Mouse (Mus musculus): Measurements from ENCODE around the gene Nfkbil1. TPM values are rescaled to one million over a fixed set of nuclear protein-coding genes. Genes with fewer than 3 reads are reported as not detected.

Gene Nfkbil1
- polyA plus RNA-seq, 2 experiments = 1.3 to 4.2 TPM

- H3K9ac ChIP-seq (replicated peaks) = no peak overlapping the region
- no peak for DNase-seq (ENCODE audit: low read depth in 3 of 3, low spot score in 3 of 3)
- ATAC-seq (ENCODE audit: insufficient read depth) = no peak
- peaks cover 0 to 4% of the 10 kb centered on the region in 2 experiments; a peak in 1 of 4 replicates for H3K4me1 ChIP-seq (replicated peaks; ENCODE audit: control insufficient read depth in 2 of 2, insufficient read depth in 2 of 2, low read length in 1 of 2)
- H3K36me3 ChIP-seq (replicated peaks; ENCODE audit: control insufficient read depth, insufficient read depth, low read depth) = no peaks in the 10 kb centered on the region
- H3K4me3 ChIP-seq (ENCODE audit: insufficient read depth in 1 of 2, low read depth in 2 of 2, low read length in 2 of 2) = no peak overlapping the region
- H3K9me3 ChIP-seq (ENCODE audit: control insufficient read depth, low read length) = no peaks in the 10 kb centered on the region
- H3K27me3 ChIP-seq (ENCODE audit: control insufficient read depth, insufficient read depth, low read length) = no peaks in the 10 kb centered on the region
- TF ChIP-seq CTCF (IDR thresholded peaks at IDR 0.05; ENCODE audit: low read depth) = no peak
- no peak for TF ChIP-seq EP300 (IDR thresholded peaks at IDR 0.05; ENCODE audit: low read depth)
- no peak overlapping the region for H3K27ac ChIP-seq
- H3K4me2 ChIP-seq (ENCODE audit: low read depth) = no peak overlapping the region
- WGBS (ENCODE audit: insufficient replicate concordance) = 52% methylated on average over 3 of the region's 3 CpGs
Measured at GRCm38 (mm10) chr17:35173329-35173728, 62.3 kb downstream of the Nfkbil1 start.

- Histone ChIP-seq H3K9ac (replicated peaks) (no peak overlapping the region), H3K9me3 (ENCODE audit: control insufficient read depth, low read length) (no peaks in the 10 kb centered on the region), H3K4me2 (ENCODE audit: low read depth) (no peak overlapping the region), H3K4me1 (replicated peaks; ENCODE audit: control insufficient read depth in 2 of 2, insufficient read depth in 2 of 2, low read length in 1 of 2) (peaks cover 0 to 4% of the 10 kb centered on the region in 2 experiments; a peak in 1 of 4 replicates), H3K36me3 (replicated peaks; ENCODE audit: control insufficient read depth, insufficient read depth, low read depth) (no peaks in the 10 kb centered on the region), H3K27ac (no peak overlapping the region), H3K4me3 (ENCODE audit: insufficient read depth in 1 of 2, low read depth in 2 of 2, low read length in 2 of 2) (no peak overlapping the region), H3K27me3 (ENCODE audit: control insufficient read depth, insufficient read depth, low read length) (no peaks in the 10 kb centered on the region)
- 55% methylated on average over 11 of the region's 11 CpGs for WGBS (ENCODE audit: insufficient replicate concordance)
- no peak for TF ChIP-seq CTCF (IDR thresholded peaks at IDR 0.05; ENCODE audit: low read depth)
- TF ChIP-seq EP300 (IDR thresholded peaks at IDR 0.05; ENCODE audit: low read depth) = no peak
- ATAC-seq (ENCODE audit: insufficient read depth) (no peak), DNase-seq (ENCODE audit: low read depth in 3 of 3, low spot score in 3 of 3) (no peak)
Measured at GRCm38 (mm10) chr17:35172445-35173234, 63.0 kb downstream of the Nfkbil1 start.

Small RNA genes lying within 50 kb of the gene (microRNA-seq; reads per million reads assigned to microRNA genes)
- gene Mir6973a (not detected), gene Mir6974 (not detected), gene Mir6975 (3.8 reads per million), gene Mir8094 (1.7 reads per million)

Other genes with a start within 250 kb of the Nfkbil1 start
Only the 30 nearest of the 35 such genes appear.
- gene Msh5, start 189.0 kb downstream of the Nfkbil1 start, polyA plus RNA-seq (2012; rRNA removed) = 3.3 and 4.3 TPM in 2 replicates
- gene Msh5, start 189.0 kb downstream of the Nfkbil1 start, polyA plus RNA-seq (2014; fragmentation: Nextera tagmentation; extraction: Ambion mirVana) = 2.3 and 2.9 TPM in 2 replicates
- 76.4 and 78.0 TPM in 2 replicates for gene Clic1, start 185.8 kb downstream of the Nfkbil1 start, polyA plus RNA-seq (2012; rRNA removed)
- gene Clic1, start 185.8 kb downstream of the Nfkbil1 start, polyA plus RNA-seq (2014; fragmentation: Nextera tagmentation; extraction: Ambion mirVana) = 38.1 and 39.9 TPM in 2 replicates
- 12.0 and 12.3 TPM in 2 replicates for gene Ddah2, start 176.8 kb downstream of the Nfkbil1 start, polyA plus RNA-seq (2012; rRNA removed)
- 16.1 and 17.3 TPM in 2 replicates for gene Ddah2, start 176.8 kb downstream of the Nfkbil1 start, polyA plus RNA-seq (2014; fragmentation: Nextera tagmentation; extraction: Ambion mirVana)
- 0.26 and 0.48 TPM in 2 replicates for gene Ly6g6c, start 170.4 kb downstream of the Nfkbil1 start, polyA plus RNA-seq (2012; rRNA removed)
- 0.24 and 0.37 TPM in 2 replicates for gene Ly6g6c, start 170.4 kb downstream of the Nfkbil1 start, polyA plus RNA-seq (2014; fragmentation: Nextera tagmentation; extraction: Ambion mirVana)
- gene Mpig6b, start 169.6 kb downstream of the Nfkbil1 start, polyA plus RNA-seq (2012; rRNA removed) = 2.3 and 2.6 TPM in 2 replicates
- gene Mpig6b, start 169.6 kb downstream of the Nfkbil1 start, polyA plus RNA-seq (2014; fragmentation: Nextera tagmentation; extraction: Ambion mirVana) = 4.0 and 6.6 TPM in 2 replicates
- 0.08 and 0.32 TPM in 2 replicates for gene Ly6g6e, start 158.9 kb downstream of the Nfkbil1 start, polyA plus RNA-seq (2012; rRNA removed)
- gene Ly6g6e, start 158.9 kb downstream of the Nfkbil1 start, polyA plus RNA-seq (2014; fragmentation: Nextera tagmentation; extraction: Ambion mirVana) = not detected in 2 replicates
- gene Ly6g6d, start 157.7 kb downstream of the Nfkbil1 start, polyA plus RNA-seq (2012; rRNA removed) = 0.95 and 1.2 TPM in 2 replicates
- 0.28 and 0.77 TPM in 2 replicates for gene Ly6g6d, start 157.7 kb downstream of the Nfkbil1 start, polyA plus RNA-seq (2014; fragmentation: Nextera tagmentation; extraction: Ambion mirVana)
- 4.1 and 5.1 TPM in 2 replicates for gene Ly6g6f, start 150.2 kb downstream of the Nfkbil1 start, polyA plus RNA-seq (2012; rRNA removed)
- gene Ly6g6f, start 150.2 kb downstream of the Nfkbil1 start, polyA plus RNA-seq (2014; fragmentation: Nextera tagmentation; extraction: Ambion mirVana) = 5.0 and 6.3 TPM in 2 replicates
- gene Abhd16a, start 146.5 kb downstream of the Nfkbil1 start, polyA plus RNA-seq (2012; rRNA removed) = 29.1 and 30.0 TPM in 2 replicates
- gene Abhd16a, start 146.5 kb downstream of the Nfkbil1 start, polyA plus RNA-seq (2014; fragmentation: Nextera tagmentation; extraction: Ambion mirVana) = 42.3 and 44.3 TPM in 2 replicates
- gene Ly6g5c, start 127.5 kb downstream of the Nfkbil1 start, polyA plus RNA-seq (2012; rRNA removed) = not detected in 2 replicates
- not detected in 2 replicates for gene Ly6g5c, start 127.5 kb downstream of the Nfkbil1 start, polyA plus RNA-seq (2014; fragmentation: Nextera tagmentation; extraction: Ambion mirVana)
- 0.57 and 0.70 TPM in 2 replicates for gene Ly6g5b, start 120.4 kb downstream of the Nfkbil1 start, polyA plus RNA-seq (2012; rRNA removed)
- gene Ly6g5b, start 120.4 kb downstream of the Nfkbil1 start, polyA plus RNA-seq (2014; fragmentation: Nextera tagmentation; extraction: Ambion mirVana) = 0.27 TPM in 1 of 2 replicates, not detected in the other
- 8.9 and 10.0 TPM in 2 replicates for gene Gpank1, start 114.3 kb downstream of the Nfkbil1 start, polyA plus RNA-seq (2012; rRNA removed)
- gene Gpank1, start 114.3 kb downstream of the Nfkbil1 start, polyA plus RNA-seq (2014; fragmentation: Nextera tagmentation; extraction: Ambion mirVana) = 12.2 and 12.7 TPM in 2 replicates
- 79.2 and 106 TPM in 2 replicates for gene Csnk2b, start 113.7 kb downstream of the Nfkbil1 start, polyA plus RNA-seq (2012; rRNA removed)
- 127 and 142 TPM in 2 replicates for gene Csnk2b, start 113.7 kb downstream of the Nfkbil1 start, polyA plus RNA-seq (2014; fragmentation: Nextera tagmentation; extraction: Ambion mirVana)
- gene D17H6S53E, start 109.4 kb downstream of the Nfkbil1 start, polyA plus RNA-seq (2012; rRNA removed) = 0.75 and 1.5 TPM in 2 replicates
- 1.3 and 1.5 TPM in 2 replicates for gene D17H6S53E, start 109.4 kb downstream of the Nfkbil1 start, polyA plus RNA-seq (2014; fragmentation: Nextera tagmentation; extraction: Ambion mirVana)
- 285 and 317 TPM in 2 replicates for gene Apom, start 103.7 kb downstream of the Nfkbil1 start, polyA plus RNA-seq (2012; rRNA removed)
- 750 and 763 TPM in 2 replicates for gene Apom, start 103.7 kb downstream of the Nfkbil1 start, polyA plus RNA-seq (2014; fragmentation: Nextera tagmentation; extraction: Ambion mirVana)
- gene Bag6, start 100.6 kb downstream of the Nfkbil1 start, polyA plus RNA-seq (2012; rRNA removed) = 45.7 and 48.1 TPM in 2 replicates
- 22.9 and 30.5 TPM in 2 replicates for gene Bag6, start 100.6 kb downstream of the Nfkbil1 start, polyA plus RNA-seq (2014; fragmentation: Nextera tagmentation; extraction: Ambion mirVana)
- 61.4 and 67.5 TPM in 2 replicates for gene Prrc2a, start 70.9 kb downstream of the Nfkbil1 start, polyA plus RNA-seq (2012; rRNA removed)
- gene Prrc2a, start 70.9 kb downstream of the Nfkbil1 start, polyA plus RNA-seq (2014; fragmentation: Nextera tagmentation; extraction: Ambion mirVana) = 33.4 and 46.0 TPM in 2 replicates
- gene Aif1, start 59.7 kb downstream of the Nfkbil1 start, polyA plus RNA-seq (2012; rRNA removed) = 3.1 and 8.1 TPM in 2 replicates
- gene Aif1, start 59.7 kb downstream of the Nfkbil1 start, polyA plus RNA-seq (2014; fragmentation: Nextera tagmentation; extraction: Ambion mirVana) = 18.6 and 20.7 TPM in 2 replicates
- 25.6 and 37.4 TPM in 2 replicates for gene Lst1, start 47.4 kb downstream of the Nfkbil1 start, polyA plus RNA-seq (2012; rRNA removed)
- gene Lst1, start 47.4 kb downstream of the Nfkbil1 start, polyA plus RNA-seq (2014; fragmentation: Nextera tagmentation; extraction: Ambion mirVana) = 32.8 and 37.7 TPM in 2 replicates
- gene Ltb, start 41.4 kb downstream of the Nfkbil1 start, polyA plus RNA-seq (2012; rRNA removed) = 0.47 and 0.70 TPM in 2 replicates
- 0.28 and 0.64 TPM in 2 replicates for gene Ltb, start 41.4 kb downstream of the Nfkbil1 start, polyA plus RNA-seq (2014; fragmentation: Nextera tagmentation; extraction: Ambion mirVana)
- gene Tnf, start 33.8 kb downstream of the Nfkbil1 start, polyA plus RNA-seq (2012; rRNA removed) = 0.42 and 0.73 TPM in 2 replicates
- 0.15 and 0.43 TPM in 2 replicates for gene Tnf, start 33.8 kb downstream of the Nfkbil1 start, polyA plus RNA-seq (2014; fragmentation: Nextera tagmentation; extraction: Ambion mirVana)
- 0.04 and 0.07 TPM in 2 replicates for gene Lta, start 30.4 kb downstream of the Nfkbil1 start, polyA plus RNA-seq (2012; rRNA removed)
- gene Lta, start 30.4 kb downstream of the Nfkbil1 start, polyA plus RNA-seq (2014; fragmentation: Nextera tagmentation; extraction: Ambion mirVana) = not detected in 2 replicates
- 0.19 and 0.21 TPM in 2 replicates for gene Gm16181, start 15.0 kb downstream of the Nfkbil1 start, polyA plus RNA-seq (2012; rRNA removed)
- gene Gm16181, start 15.0 kb downstream of the Nfkbil1 start, polyA plus RNA-seq (2014; fragmentation: Nextera tagmentation; extraction: Ambion mirVana) = not detected in 2 replicates
- 1.8 and 1.9 TPM in 2 replicates for gene Atp6v1g2, start 2.1 kb downstream of the Nfkbil1 start, polyA plus RNA-seq (2012; rRNA removed)
- 0.76 and 0.97 TPM in 2 replicates for gene Atp6v1g2, start 2.1 kb downstream of the Nfkbil1 start, polyA plus RNA-seq (2014; fragmentation: Nextera tagmentation; extraction: Ambion mirVana)
- 161 and 199 TPM in 2 replicates for gene Ddx39b, start 6.0 kb upstream of the Nfkbil1 start, polyA plus RNA-seq (2012; rRNA removed)
- gene Ddx39b, start 6.0 kb upstream of the Nfkbil1 start, polyA plus RNA-seq (2014; fragmentation: Nextera tagmentation; extraction: Ambion mirVana) = 127 and 143 TPM in 2 replicates
- 29.2 and 37.1 TPM in 2 replicates for gene H2-D1, start 26.9 kb upstream of the Nfkbil1 start, polyA plus RNA-seq (2012; rRNA removed)
- 55.6 and 57.2 TPM in 2 replicates for gene H2-D1, start 26.9 kb upstream of the Nfkbil1 start, polyA plus RNA-seq (2014; fragmentation: Nextera tagmentation; extraction: Ambion mirVana)
- gene H2-Q1, start 84.6 kb upstream of the Nfkbil1 start, polyA plus RNA-seq (2012; rRNA removed) = 0.50 and 0.56 TPM in 2 replicates
- 0.58 and 1.2 TPM in 2 replicates for gene H2-Q1, start 84.6 kb upstream of the Nfkbil1 start, polyA plus RNA-seq (2014; fragmentation: Nextera tagmentation; extraction: Ambion mirVana)
- gene H2-Q2, start 106.5 kb upstream of the Nfkbil1 start, polyA plus RNA-seq (2012; rRNA removed) = 0.57 and 0.82 TPM in 2 replicates
- 1.8 and 1.9 TPM in 2 replicates for gene H2-Q2, start 106.5 kb upstream of the Nfkbil1 start, polyA plus RNA-seq (2014; fragmentation: Nextera tagmentation; extraction: Ambion mirVana)
- gene H2-Q4, start 143.8 kb upstream of the Nfkbil1 start, polyA plus RNA-seq (2012; rRNA removed) = 5.4 TPM in 2 replicates
- gene H2-Q4, start 143.8 kb upstream of the Nfkbil1 start, polyA plus RNA-seq (2014; fragmentation: Nextera tagmentation; extraction: Ambion mirVana) = 1.2 and 1.3 TPM in 2 replicates
- gene H2-Q6, start 189.1 kb upstream of the Nfkbil1 start, polyA plus RNA-seq (2012; rRNA removed) = 10.3 and 11.2 TPM in 2 replicates
- gene H2-Q6, start 189.1 kb upstream of the Nfkbil1 start, polyA plus RNA-seq (2014; fragmentation: Nextera tagmentation; extraction: Ambion mirVana) = 7.6 and 11.1 TPM in 2 replicates